Mouse (Mus musculus) small intestine, adult 2 months (tissue): ENCODE measurements around the gene Tbxa2r. TPM values are rescaled to one million over a fixed set of nuclear protein-coding genes. Genes with fewer than 3 reads are reported as not detected.

Experiments
- H3K27ac ChIP-seq: fragments of 200-500 bp; 2 replicates; pipeline ENCODE4 v1.5.1; 2012; ENCODE audit warnings: low read depth, low read length, control low read depth, inconsistent platforms; ENCODE audit not compliant: insufficient read depth
- H3K27me3 ChIP-seq: fragments of 200-500 bp; 2 replicates; pipeline ENCODE4 v1.6.1; 2012; ENCODE audit warnings: mild to moderate bottlenecking, moderate library complexity, low read length, inconsistent platforms; ENCODE audit not compliant: control insufficient read depth, insufficient read depth
- H3K36me3 ChIP-seq: fragments of 200-500 bp; 2 replicates; pipeline ENCODE4 v1.6.1; 2012; ENCODE audit warnings: mild to moderate bottlenecking, low read length, control low read depth, inconsistent platforms; ENCODE audit not compliant: control insufficient read depth, insufficient read depth
- H3K4me1 ChIP-seq: fragments of 200-500 bp; 2 replicates; pipeline ENCODE4 v1.6.1; 2012; ENCODE audit warnings: low read length, inconsistent platforms, mixed read lengths; ENCODE audit not compliant: control insufficient read depth, insufficient read depth, insufficient read length
- H3K4me3 ChIP-seq: fragments of 200-500 bp; 2 replicates; pipeline ENCODE4 v1.5.1; 2012; ENCODE audit warnings: low read depth, mild to moderate bottlenecking, control low read depth, inconsistent platforms, low read length, moderate library complexity
- CTCF ChIP-seq: fragments of 200-500 bp; IDR thresholded peaks from 2 replicates; pipeline ENCODE4 v1.5.1; 2012; ENCODE audit warnings: low read depth, mild to moderate bottlenecking, control low read depth, inconsistent platforms, low read length, moderate library complexity, mixed read lengths; ENCODE audit not compliant: insufficient replicate concordance, insufficient read length; ENCODE audit errors: extremely low read depth
- POLR2A ChIP-seq: fragments of 200-500 bp; IDR thresholded peaks from 2 replicates; pipeline ENCODE4 v1.6.1; 2012; ENCODE audit warnings: low read depth, mild to moderate bottlenecking, control low read depth, inconsistent platforms, low read length, moderate library complexity
- WGBS: fragments of 180-500 bp; shearing (Covaris S2); methylation state at CpG from one replicate; pipeline ENCODE4 v1.1.7; 2018; 5-methylcytosine and 5-hydroxymethylcytosine counted together
- polyA plus RNA-seq: library from polyadenylated mRNA; depleted of rRNA; stranded (reverse); fragments of >200 nt; gene quantifications from 2 replicates; pipeline ENCODE4 v1.2.3, GENCODE M21; 2012

Gene Tbxa2r
- polyA plus RNA-seq, 1 experiment = 10.2 TPM

- Histone ChIP-seq H3K4me3 (no peak overlapping the region), H3K27ac (peak overlapping the region; percentile 64), H3K4me1 (peaks cover 48% of the 10 kb centered on the region), H3K27me3 (no peaks in the 10 kb centered on the region), H3K36me3 (no peaks in the 10 kb centered on the region)
- no peak for TF ChIP-seq CTCF
- TF ChIP-seq POLR2A = no peak
- WGBS = 82% methylated on average over 14 of the region's 14 CpGs
These were observed 28.8 kb upstream of the Tbxa2r start for GRCm38 (mm10) chr10:81299585-81300351.

GRCm38 (mm10) chr10:81300352-81300907 lies 28.1 kb upstream of the Tbxa2r start:
- H3K4me1 ChIP-seq = peaks cover 47% of the 10 kb centered on the region
- H3K27me3 ChIP-seq = no peaks in the 10 kb centered on the region
- WGBS = 74% methylated on average over 9 of the region's 9 CpGs
- no peaks in the 10 kb centered on the region for H3K36me3 ChIP-seq
- H3K4me3 ChIP-seq = no peak overlapping the region
- no peak overlapping the region for H3K27ac ChIP-seq
- no peak for TF ChIP-seq POLR2A
- no peak for TF ChIP-seq CTCF

GRCm38 (mm10) chr10:81301321-81301720 lies 27.2 kb upstream of the Tbxa2r start:
- Histone ChIP-seq H3K27ac (no peak overlapping the region), H3K4me1 (peaks cover 46% of the 10 kb centered on the region), H3K4me3 (no peak overlapping the region), H3K36me3 (peaks cover 4% of the 10 kb centered on the region), H3K27me3 (no peaks in the 10 kb centered on the region)
- TF ChIP-seq CTCF (no peak), POLR2A (no peak)
- WGBS = 79% methylated on average over 9 of the region's 9 CpGs

GRCm38 (mm10) chr10:81302288-81302687 lies 26.2 kb upstream of the Tbxa2r start:
- Histone ChIP-seq H3K36me3 (peaks cover 11% of the 10 kb centered on the region), H3K4me3 (no peak overlapping the region), H3K27ac (no peak overlapping the region), H3K27me3 (no peaks in the 10 kb centered on the region), H3K4me1 (peaks cover 41% of the 10 kb centered on the region)
- WGBS = 83% methylated on average over 4 of the region's 4 CpGs
- no peak for TF ChIP-seq POLR2A
- TF ChIP-seq CTCF = no peak

GRCm38 (mm10) chr10:81302781-81303218 lies 25.7 kb upstream of the Tbxa2r start:
- no peak for TF ChIP-seq POLR2A
- Histone ChIP-seq H3K27ac (peak overlapping the region; percentile 32; the same call in 1 of the 2 replicates), H3K36me3 (peaks cover 16% of the 10 kb centered on the region), H3K27me3 (no peaks in the 10 kb centered on the region), H3K4me3 (no peak overlapping the region), H3K4me1 (peaks cover 36% of the 10 kb centered on the region)
- 43% methylated on average over 14 of the region's 14 CpGs for WGBS

GRCm38 (mm10) chr10:81303258-81303657 lies 25.3 kb upstream of the Tbxa2r start:
- TF ChIP-seq POLR2A = no peak
- no peak for TF ChIP-seq CTCF
- Histone ChIP-seq H3K27ac (peak overlapping the region; percentile 32; the same call in 1 of the 2 replicates), H3K4me1 (peaks cover 32% of the 10 kb centered on the region), H3K27me3 (no peaks in the 10 kb centered on the region), H3K36me3 (peaks cover 21% of the 10 kb centered on the region), H3K4me3 (no peak overlapping the region)
- WGBS = 57% methylated on average over 10 of the region's 10 CpGs

GRCm38 (mm10) chr10:81303761-81304160 lies 24.8 kb upstream of the Tbxa2r start:
- no peaks in the 10 kb centered on the region for H3K27me3 ChIP-seq
- no peak overlapping the region for H3K4me3 ChIP-seq
- peaks cover 29% of the 10 kb centered on the region for H3K4me1 ChIP-seq
- WGBS = 74% methylated on average over 7 of the region's 7 CpGs
- no peak for TF ChIP-seq CTCF
- TF ChIP-seq POLR2A = no peak
- H3K36me3 ChIP-seq = peaks cover 23% of the 10 kb centered on the region
- no peak overlapping the region for H3K27ac ChIP-seq
